Mouse (Mus musculus): ENCODE data around the gene Arhgap10. TPM values are rescaled to one million over a fixed set of nuclear protein-coding genes. Genes with fewer than 3 reads are reported as not detected.

Arhgap10 gene
- total and polyA plus RNA-seq, 2 experiments from 2014 or later: 23.6 to 33.3 TPM

DNA sequence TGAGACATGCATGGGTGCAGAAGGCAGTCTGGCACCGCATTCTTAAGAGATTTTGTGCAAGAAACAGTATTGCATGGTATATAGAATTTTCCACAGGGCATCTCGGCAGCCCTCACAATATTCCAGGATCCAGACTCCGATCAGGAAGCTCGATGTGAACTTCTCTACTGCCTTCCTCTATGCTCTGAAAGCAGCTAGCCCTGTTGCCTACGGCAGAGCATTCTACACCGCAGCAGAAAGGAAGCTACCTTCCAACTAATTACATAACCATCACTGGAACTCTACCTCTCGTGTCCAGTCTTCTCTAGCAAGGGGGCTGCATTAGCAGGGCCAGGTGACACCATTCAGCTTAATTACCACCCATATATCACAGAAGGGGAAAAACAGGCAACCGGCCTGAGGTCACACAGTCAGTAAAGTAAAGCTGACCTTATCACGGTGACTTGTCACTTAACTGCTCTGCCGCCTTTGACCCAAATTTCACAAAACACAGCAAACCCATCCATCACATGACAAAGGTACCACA lies 10.2 kb downstream of the Arhgap10 start:
- Histone ChIP-seq H3K9ac (replicated peaks; ENCODE audit: low read depth, low read length) (no peak overlapping the region), H3K9me3 (replicated peaks; ENCODE audit: control insufficient read depth, low read length) (no peaks in the 10 kb centered on the region), H3K4me1 (ENCODE audit: control insufficient read depth, insufficient read depth) (peaks cover 11% of the 10 kb centered on the region), H3K4me2 (ENCODE audit: low read depth, low read length) (no peak overlapping the region), H3K4me3 (ENCODE audit: low read depth, low read length) (no peak overlapping the region), H3K27me3 (ENCODE audit: control insufficient read depth, insufficient read depth, low read length) (no peaks in the 10 kb centered on the region), H3K36me3 (replicated peaks; ENCODE audit: control insufficient read depth, insufficient read depth, low read length) (no peaks in the 10 kb centered on the region), H3K27ac (ENCODE audit: low read depth) (no peak overlapping the region)
- WGBS: 82% methylated on average over 10 of the region's 10 CpGs
- DNase-seq (ENCODE audit: low spot score) (no peak), ATAC-seq (ENCODE audit: insufficient read depth, low read depth) (no peak)
- TF ChIP-seq EP300 (IDR thresholded peaks at IDR 0.05; ENCODE audit: low read depth) (no peak), CTCF (IDR thresholded peaks at IDR 0.05; ENCODE audit: low read depth) (no peak)

DNA sequence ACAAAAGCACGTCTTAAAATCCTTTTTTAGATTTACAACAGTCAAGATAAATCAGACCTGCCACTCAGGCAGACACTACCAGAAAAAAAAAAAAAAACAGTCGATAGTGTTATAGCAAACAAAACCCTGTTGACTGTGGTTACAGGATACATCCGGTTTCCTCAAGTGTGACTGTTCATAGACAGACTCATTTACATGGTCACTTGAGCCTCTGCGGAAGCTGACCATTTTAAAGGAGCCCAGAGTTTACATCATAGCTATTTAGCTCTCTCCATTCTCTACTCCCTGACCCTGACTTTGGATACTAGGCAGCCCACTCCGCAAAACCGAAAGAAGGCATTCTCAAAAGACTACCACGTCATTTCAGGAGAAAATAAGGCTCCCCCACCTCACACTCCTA lies 11.2 kb downstream of the Arhgap10 start:
- Histone ChIP-seq H3K27me3 (ENCODE audit: control insufficient read depth, insufficient read depth, low read length) (no peaks in the 10 kb centered on the region), H3K36me3 (replicated peaks; ENCODE audit: control insufficient read depth, insufficient read depth, low read length) (no peaks in the 10 kb centered on the region), H3K4me3 (ENCODE audit: low read depth, low read length) (no peak overlapping the region), H3K27ac (ENCODE audit: low read depth) (no peak overlapping the region), H3K4me1 (ENCODE audit: control insufficient read depth, insufficient read depth) (peaks cover 3% of the 10 kb centered on the region; the same call in 1 of the 2 replicates), H3K9ac (replicated peaks; ENCODE audit: low read depth, low read length) (no peak overlapping the region), H3K4me2 (ENCODE audit: low read depth, low read length) (no peak overlapping the region), H3K9me3 (replicated peaks; ENCODE audit: control insufficient read depth, low read length) (no peaks in the 10 kb centered on the region)
- no peak for TF ChIP-seq EP300 (IDR thresholded peaks at IDR 0.05; ENCODE audit: low read depth)
- no peak for TF ChIP-seq CTCF (IDR thresholded peaks at IDR 0.05; ENCODE audit: low read depth)
- DNase-seq (ENCODE audit: low spot score) (no peak), ATAC-seq (ENCODE audit: insufficient read depth, low read depth) (no peak)
- 66% methylated on average over 7 of the region's 7 CpGs for WGBS

DNA sequence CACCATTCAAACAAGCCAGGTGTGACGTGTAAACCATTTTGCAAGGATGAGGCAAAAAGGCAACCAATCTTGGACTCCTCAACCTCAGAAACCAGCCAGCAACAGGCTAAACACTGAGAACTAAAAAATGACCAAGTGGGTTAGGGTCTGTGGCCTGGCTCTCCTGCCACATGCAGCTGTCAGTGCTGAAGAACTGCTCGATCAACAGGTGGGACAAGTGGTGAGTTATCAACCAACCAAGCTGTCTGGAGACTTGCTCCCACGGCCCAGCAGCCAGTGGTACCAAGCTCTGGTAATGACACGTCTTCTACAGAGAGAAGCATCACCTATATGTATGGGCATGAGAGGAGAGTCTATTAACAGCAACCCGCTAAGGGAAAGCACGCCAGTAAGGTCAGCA lies 15.2 kb downstream of the Arhgap10 start:
- Histone ChIP-seq H3K9ac (replicated peaks; ENCODE audit: low read depth, low read length) (no peak overlapping the region), H3K36me3 (replicated peaks; ENCODE audit: control insufficient read depth, insufficient read depth, low read length) (no peaks in the 10 kb centered on the region), H3K9me3 (replicated peaks; ENCODE audit: control insufficient read depth, low read length) (no peaks in the 10 kb centered on the region), H3K27ac (ENCODE audit: low read depth) (no peak overlapping the region), H3K4me1 (ENCODE audit: control insufficient read depth, insufficient read depth) (peaks cover 4% of the 10 kb centered on the region), H3K4me2 (ENCODE audit: low read depth, low read length) (no peak overlapping the region), H3K27me3 (ENCODE audit: control insufficient read depth, insufficient read depth, low read length) (no peaks in the 10 kb centered on the region), H3K4me3 (ENCODE audit: low read depth, low read length) (no peak overlapping the region)
- no peak for TF ChIP-seq EP300 (IDR thresholded peaks at IDR 0.05; ENCODE audit: low read depth)
- no peak for TF ChIP-seq CTCF (IDR thresholded peaks at IDR 0.05; ENCODE audit: low read depth)
- WGBS: 86% methylated on average over 6 of the region's 6 CpGs
- DNase-seq (ENCODE audit: low spot score) (no peak), ATAC-seq (ENCODE audit: insufficient read depth, low read depth) (no peak)

DNA sequence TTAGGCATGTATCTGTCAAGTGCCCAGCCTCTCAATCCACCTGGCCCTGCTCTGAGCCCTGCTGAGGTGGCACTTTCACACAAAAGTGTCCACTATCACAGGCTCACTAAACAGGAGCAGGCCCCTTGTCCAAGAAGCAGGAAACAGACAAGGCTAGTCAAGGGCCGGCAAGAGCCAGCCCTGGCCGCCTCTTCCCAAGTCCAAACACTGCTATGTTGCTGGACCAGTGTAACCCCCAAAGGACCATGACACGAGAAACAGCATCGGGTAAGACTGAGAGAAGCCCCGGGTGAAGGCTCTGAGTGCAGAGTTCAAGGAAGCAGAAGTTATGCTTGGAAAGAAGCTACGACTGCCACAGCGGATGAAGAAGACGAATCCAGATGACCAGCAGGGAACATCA lies 16.6 kb downstream of the Arhgap10 start:
- H3K9me3 ChIP-seq (replicated peaks; ENCODE audit: control insufficient read depth, low read length): no peaks in the 10 kb centered on the region
- H3K4me3 ChIP-seq (ENCODE audit: low read depth, low read length): no peak overlapping the region
- no peaks in the 10 kb centered on the region for H3K36me3 ChIP-seq (replicated peaks; ENCODE audit: control insufficient read depth, insufficient read depth, low read length)
- no peak overlapping the region for H3K4me2 ChIP-seq (ENCODE audit: low read depth, low read length)
- H3K9ac ChIP-seq (replicated peaks; ENCODE audit: low read depth, low read length): no peak overlapping the region
- no peak for TF ChIP-seq EP300 (IDR thresholded peaks at IDR 0.05; ENCODE audit: low read depth)
- TF ChIP-seq CTCF (IDR thresholded peaks at IDR 0.05; ENCODE audit: low read depth): no peak
- no peak for ATAC-seq (ENCODE audit: insufficient read depth, low read depth)
- 75% methylated on average over 8 of the region's 8 CpGs for WGBS
- H3K27ac ChIP-seq (ENCODE audit: low read depth): no peak overlapping the region
- peaks cover 17% of the 10 kb centered on the region for H3K4me1 ChIP-seq (ENCODE audit: control insufficient read depth, insufficient read depth)
- no peak for DNase-seq (ENCODE audit: low spot score)
- no peaks in the 10 kb centered on the region for H3K27me3 ChIP-seq (ENCODE audit: control insufficient read depth, insufficient read depth, low read length)

DNA sequence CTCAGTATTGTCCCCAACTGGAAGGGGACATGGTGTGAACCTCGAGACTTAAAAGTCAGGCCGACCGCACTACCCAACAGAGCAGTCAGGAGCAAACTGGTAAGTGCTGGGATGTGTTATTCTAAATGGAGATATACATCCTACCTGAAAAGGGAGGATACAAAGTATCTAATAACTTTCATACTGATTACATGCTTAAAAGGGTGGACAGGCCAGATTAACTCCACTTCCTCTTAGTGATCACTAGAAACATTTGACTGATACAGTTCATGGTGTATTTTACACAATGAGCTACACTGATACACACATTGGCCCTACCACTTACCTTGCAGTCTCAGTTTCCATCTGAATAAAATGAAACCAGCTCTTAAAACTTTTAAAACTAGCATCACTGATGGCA lies 17.5 kb downstream of the Arhgap10 start:
- Histone ChIP-seq H3K4me2 (ENCODE audit: low read depth, low read length) (no peak overlapping the region), H3K27me3 (ENCODE audit: control insufficient read depth, insufficient read depth, low read length) (no peaks in the 10 kb centered on the region), H3K9me3 (replicated peaks; ENCODE audit: control insufficient read depth, low read length) (no peaks in the 10 kb centered on the region), H3K36me3 (replicated peaks; ENCODE audit: control insufficient read depth, insufficient read depth, low read length) (no peaks in the 10 kb centered on the region), H3K9ac (replicated peaks; ENCODE audit: low read depth, low read length) (no peak overlapping the region), H3K27ac (ENCODE audit: low read depth) (no peak overlapping the region), H3K4me1 (ENCODE audit: control insufficient read depth, insufficient read depth) (peaks cover 25% of the 10 kb centered on the region), H3K4me3 (ENCODE audit: low read depth, low read length) (no peak overlapping the region)
- no peak for DNase-seq (ENCODE audit: low spot score)
- ATAC-seq (ENCODE audit: insufficient read depth, low read depth): no peak
- WGBS: 97% methylated on average over 3 of the region's 3 CpGs
- TF ChIP-seq EP300 (IDR thresholded peaks at IDR 0.05; ENCODE audit: low read depth) (no peak), CTCF (IDR thresholded peaks at IDR 0.05; ENCODE audit: low read depth) (no peak)

DNA sequence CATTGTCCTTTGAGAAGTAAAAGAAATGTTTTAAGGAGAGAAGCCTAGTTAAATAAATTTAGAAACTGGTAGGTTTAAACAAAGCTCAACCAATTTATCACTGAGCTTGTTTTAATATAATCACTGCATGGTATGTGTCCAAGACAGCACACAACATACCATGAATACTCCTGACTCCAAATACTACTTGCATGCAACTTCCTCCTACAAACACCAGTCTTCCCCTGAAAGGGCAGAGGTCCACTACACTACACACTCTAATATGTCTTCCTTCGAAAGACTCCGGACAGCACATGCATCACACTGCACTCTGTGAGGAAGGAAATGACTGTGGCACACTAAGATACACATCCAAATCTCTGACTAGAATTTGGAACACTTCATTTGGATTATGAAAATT lies 20.3 kb downstream of the Arhgap10 start:
- H3K27ac ChIP-seq (ENCODE audit: low read depth): 0 out of 2 replicates have a peak overlapping the region, but pooled peaks have one; percentile 75
- no peaks in the 10 kb centered on the region for H3K36me3 ChIP-seq (replicated peaks; ENCODE audit: control insufficient read depth, insufficient read depth, low read length)
- no peak for DNase-seq (ENCODE audit: low spot score)
- peaks cover 49% of the 10 kb centered on the region for H3K4me1 ChIP-seq (ENCODE audit: control insufficient read depth, insufficient read depth)
- ATAC-seq (ENCODE audit: insufficient read depth, low read depth): no peak
- no peaks in the 10 kb centered on the region for H3K27me3 ChIP-seq (ENCODE audit: control insufficient read depth, insufficient read depth, low read length)
- no peak overlapping the region for H3K4me3 ChIP-seq (ENCODE audit: low read depth, low read length)
- WGBS: 68% methylated on average over 2 of the region's 2 CpGs
- H3K4me2 ChIP-seq (ENCODE audit: low read depth, low read length): no peak overlapping the region
- H3K9me3 ChIP-seq (replicated peaks; ENCODE audit: control insufficient read depth, low read length): no peaks in the 10 kb centered on the region
- no peak overlapping the region for H3K9ac ChIP-seq (replicated peaks; ENCODE audit: low read depth, low read length)
- no peak for TF ChIP-seq EP300 (IDR thresholded peaks at IDR 0.05; ENCODE audit: low read depth)
- TF ChIP-seq CTCF (IDR thresholded peaks at IDR 0.05; ENCODE audit: low read depth): no peak

Measured in heart, postnatal 0 days (tissue).